Mouse (Mus musculus): ENCODE measurements around the gene Nod1. TPM values are rescaled to one million over a fixed set of nuclear protein-coding genes. Genes with fewer than 3 reads are reported as not detected.

Gene Nod1
- polyA plus RNA-seq, 2 experiments, result 1.5 to 1.9 TPM

GRCm38 (mm10) chr6:54972929-54973211 is 458 bp upstream of the Nod1 start:
- TF ChIP-seq EP300 (IDR thresholded peaks at IDR 0.05; ENCODE audit: low read depth), result no peak
- TF ChIP-seq CTCF (IDR thresholded peaks at IDR 0.05; ENCODE audit: low read depth), result no peak

GRCm38 (mm10) chr6:54971731-54972110 is 691 bp downstream of the Nod1 start:
- DNase-seq (ENCODE audit: low read depth in 3 of 3, low spot score in 3 of 3) (no peak), ATAC-seq (ENCODE audit: insufficient read depth) (no peak)
- H3K27me3 ChIP-seq (ENCODE audit: control insufficient read depth, insufficient read depth, low read length), result peaks cover 8% of the 10 kb centered on the region
- 0 out of 4 replicates have a peak, but pooled peaks cover 0 to 2% of the 10 kb centered on the region in 2 experiments for H3K4me1 ChIP-seq (replicated peaks; ENCODE audit: control insufficient read depth in 2 of 2, insufficient read depth in 2 of 2, low read length in 1 of 2)
- H3K9me3 ChIP-seq (ENCODE audit: control insufficient read depth, low read length), result no peaks in the 10 kb centered on the region
- TF ChIP-seq CTCF (IDR thresholded peaks at IDR 0.05; ENCODE audit: low read depth), result no peak
- no peak for TF ChIP-seq EP300 (IDR thresholded peaks at IDR 0.05; ENCODE audit: low read depth)
- H3K36me3 ChIP-seq (replicated peaks; ENCODE audit: control insufficient read depth, insufficient read depth, low read depth), result no peaks in the 10 kb centered on the region
- H3K27ac ChIP-seq, result no peak overlapping the region
- peak overlapping the region; percentile 76 for H3K4me2 ChIP-seq (ENCODE audit: low read depth)
- 37% methylated on average over 8 of the region's 8 CpGs for WGBS (ENCODE audit: insufficient replicate concordance)
- H3K4me3 ChIP-seq (ENCODE audit: insufficient read depth in 1 of 2, low read depth in 2 of 2, low read length in 2 of 2), result peak overlapping the region; percentile 51 to 67
- no peak overlapping the region; the same call in 1 of the 2 replicates for H3K9ac ChIP-seq (replicated peaks)

More at GRCm38 (mm10) chr6:54972929-54973211, 458 bp upstream of the Nod1 start:
- peaks cover 8% of the 10 kb centered on the region for H3K27me3 ChIP-seq (ENCODE audit: control insufficient read depth, insufficient read depth, low read length)
- no peak for DNase-seq (ENCODE audit: low read depth in 3 of 3, low spot score in 3 of 3)
- H3K9ac ChIP-seq (replicated peaks), result no peak overlapping the region; the same call in 1 of the 2 replicates
- H3K4me3 ChIP-seq (ENCODE audit: insufficient read depth in 1 of 2, low read depth in 2 of 2, low read length in 2 of 2), result peak overlapping the region; percentile 51 to 67
- 0 out of 4 replicates have a peak, but pooled peaks cover 0 to 2% of the 10 kb centered on the region in 2 experiments for H3K4me1 ChIP-seq (replicated peaks; ENCODE audit: control insufficient read depth in 2 of 2, insufficient read depth in 2 of 2, low read length in 1 of 2)
- no peak for ATAC-seq (ENCODE audit: insufficient read depth)
- 10% methylated on average over 5 of the region's 5 CpGs for WGBS (ENCODE audit: insufficient replicate concordance)
- H3K36me3 ChIP-seq (replicated peaks; ENCODE audit: control insufficient read depth, insufficient read depth, low read depth), result no peaks in the 10 kb centered on the region
- H3K27ac ChIP-seq, result no peak overlapping the region
- no peaks in the 10 kb centered on the region for H3K9me3 ChIP-seq (ENCODE audit: control insufficient read depth, low read length)
- peak overlapping the region; percentile 76 for H3K4me2 ChIP-seq (ENCODE audit: low read depth)

DNA sequence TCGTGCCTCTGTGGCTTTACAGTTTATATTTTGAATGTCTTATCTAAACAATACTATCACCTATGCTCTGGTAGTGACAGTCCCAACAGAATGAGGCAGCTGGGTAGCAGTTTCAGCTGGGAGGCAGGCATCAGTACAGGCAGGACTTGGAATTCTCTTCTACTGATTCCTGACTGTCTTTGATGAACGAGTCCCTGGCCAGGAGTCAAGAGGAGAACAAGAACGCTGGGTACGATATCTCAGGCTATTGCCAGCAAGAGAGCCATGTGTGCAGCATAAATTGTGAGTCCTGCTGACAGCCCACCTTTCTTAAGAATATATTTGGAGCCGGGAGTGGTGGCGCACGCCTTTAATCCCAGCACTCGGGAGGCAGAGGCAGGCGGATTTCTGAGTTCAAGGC is 1.9 kb downstream of the Nod1 start:
- no peak for ATAC-seq (ENCODE audit: insufficient read depth)
- H3K9me3 ChIP-seq (ENCODE audit: control insufficient read depth, low read length), result no peaks in the 10 kb centered on the region
- no peak for TF ChIP-seq EP300 (IDR thresholded peaks at IDR 0.05; ENCODE audit: low read depth)
- TF ChIP-seq CTCF (IDR thresholded peaks at IDR 0.05; ENCODE audit: low read depth), result no peak
- WGBS (ENCODE audit: insufficient replicate concordance), result 54% methylated on average over 9 of the region's 9 CpGs
- no peak overlapping the region for H3K4me3 ChIP-seq (ENCODE audit: insufficient read depth in 1 of 2, low read depth in 2 of 2, low read length in 2 of 2)
- H3K4me2 ChIP-seq (ENCODE audit: low read depth), result no peak overlapping the region
- H3K4me1 ChIP-seq (replicated peaks; ENCODE audit: control insufficient read depth in 2 of 2, insufficient read depth in 2 of 2, low read length in 1 of 2), result 0 out of 4 replicates have a peak, but pooled peaks cover 0 to 2% of the 10 kb centered on the region in 2 experiments
- no peaks in the 10 kb centered on the region for H3K36me3 ChIP-seq (replicated peaks; ENCODE audit: control insufficient read depth, insufficient read depth, low read depth)
- H3K27me3 ChIP-seq (ENCODE audit: control insufficient read depth, insufficient read depth, low read length), result peaks cover 8% of the 10 kb centered on the region
- no peak overlapping the region for H3K9ac ChIP-seq (replicated peaks)
- no peak for DNase-seq (ENCODE audit: low read depth in 3 of 3, low spot score in 3 of 3)
- H3K27ac ChIP-seq, result no peak overlapping the region

GRCm38 (mm10) chr6:54969801-54970200 is 2.6 kb downstream of the Nod1 start:
- Histone ChIP-seq H3K4me3 (ENCODE audit: insufficient read depth in 1 of 2, low read depth in 2 of 2, low read length in 2 of 2) (no peak overlapping the region), H3K9ac (replicated peaks) (no peak overlapping the region), H3K27ac (no peak overlapping the region), H3K4me1 (replicated peaks; ENCODE audit: control insufficient read depth in 2 of 2, insufficient read depth in 2 of 2, low read length in 1 of 2) (0 out of 4 replicates have a peak, but pooled peaks cover 0 to 2% of the 10 kb centered on the region in 2 experiments), H3K9me3 (ENCODE audit: control insufficient read depth, low read length) (no peaks in the 10 kb centered on the region), H3K36me3 (replicated peaks; ENCODE audit: control insufficient read depth, insufficient read depth, low read depth) (no peaks in the 10 kb centered on the region), H3K27me3 (ENCODE audit: control insufficient read depth, insufficient read depth, low read length) (peaks cover 8% of the 10 kb centered on the region), H3K4me2 (ENCODE audit: low read depth) (no peak overlapping the region)
- WGBS (ENCODE audit: insufficient replicate concordance), result 49% methylated on average over 2 of the region's 2 CpGs
- ATAC-seq (ENCODE audit: insufficient read depth), result no peak
- TF ChIP-seq CTCF (IDR thresholded peaks at IDR 0.05; ENCODE audit: low read depth), result no peak
- no peak for TF ChIP-seq EP300 (IDR thresholded peaks at IDR 0.05; ENCODE audit: low read depth)
- DNase-seq (ENCODE audit: low read depth in 3 of 3, low spot score in 3 of 3), result no peak

DNA sequence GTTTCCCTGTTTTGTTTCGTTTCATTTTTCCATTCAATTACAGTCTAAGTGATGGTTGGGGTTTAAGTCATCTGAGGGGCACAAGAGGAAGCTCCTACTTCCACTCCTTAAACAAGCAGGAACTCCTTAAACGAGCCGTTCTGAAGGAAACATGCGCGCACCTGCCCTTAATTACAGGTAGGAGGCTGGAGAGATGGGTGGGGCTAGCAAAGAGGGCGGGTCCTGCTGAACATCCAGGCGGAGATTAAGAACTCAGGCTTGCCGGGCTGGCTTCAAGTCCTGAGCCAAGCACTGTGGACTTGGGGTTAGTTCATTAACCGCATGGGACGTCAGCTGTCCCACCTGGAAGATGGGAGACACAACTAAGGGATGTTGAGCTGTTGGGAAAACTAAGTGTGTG is 4.8 kb downstream of the Nod1 start:
- H3K4me3 ChIP-seq (ENCODE audit: insufficient read depth in 1 of 2, low read depth in 2 of 2, low read length in 2 of 2), result no peak overlapping the region
- DNase-seq (ENCODE audit: low read depth in 3 of 3, low spot score in 3 of 3) (no peak), ATAC-seq (ENCODE audit: insufficient read depth) (no peak)
- TF ChIP-seq EP300 (IDR thresholded peaks at IDR 0.05; ENCODE audit: low read depth) (no peak), CTCF (IDR thresholded peaks at IDR 0.05; ENCODE audit: low read depth) (no peak)
- H3K9me3 ChIP-seq (ENCODE audit: control insufficient read depth, low read length), result no peaks in the 10 kb centered on the region
- H3K4me1 ChIP-seq (replicated peaks; ENCODE audit: control insufficient read depth in 2 of 2, insufficient read depth in 2 of 2, low read length in 1 of 2), result 0 out of 4 replicates have a peak, but pooled peaks cover 0 to 2% of the 10 kb centered on the region in 2 experiments
- no peak overlapping the region for H3K27ac ChIP-seq
- no peak overlapping the region for H3K9ac ChIP-seq (replicated peaks)
- peaks cover 7% of the 10 kb centered on the region for H3K27me3 ChIP-seq (ENCODE audit: control insufficient read depth, insufficient read depth, low read length)
- 37% methylated on average over 10 of the region's 10 CpGs for WGBS (ENCODE audit: insufficient replicate concordance)
- no peak overlapping the region for H3K4me2 ChIP-seq (ENCODE audit: low read depth)
- H3K36me3 ChIP-seq (replicated peaks; ENCODE audit: control insufficient read depth, insufficient read depth, low read depth), result no peaks in the 10 kb centered on the region

Data from liver, embryonic 14.5 days (tissue).